Mouse (Mus musculus): ENCODE data around the gene Gpr18.

DNA sequence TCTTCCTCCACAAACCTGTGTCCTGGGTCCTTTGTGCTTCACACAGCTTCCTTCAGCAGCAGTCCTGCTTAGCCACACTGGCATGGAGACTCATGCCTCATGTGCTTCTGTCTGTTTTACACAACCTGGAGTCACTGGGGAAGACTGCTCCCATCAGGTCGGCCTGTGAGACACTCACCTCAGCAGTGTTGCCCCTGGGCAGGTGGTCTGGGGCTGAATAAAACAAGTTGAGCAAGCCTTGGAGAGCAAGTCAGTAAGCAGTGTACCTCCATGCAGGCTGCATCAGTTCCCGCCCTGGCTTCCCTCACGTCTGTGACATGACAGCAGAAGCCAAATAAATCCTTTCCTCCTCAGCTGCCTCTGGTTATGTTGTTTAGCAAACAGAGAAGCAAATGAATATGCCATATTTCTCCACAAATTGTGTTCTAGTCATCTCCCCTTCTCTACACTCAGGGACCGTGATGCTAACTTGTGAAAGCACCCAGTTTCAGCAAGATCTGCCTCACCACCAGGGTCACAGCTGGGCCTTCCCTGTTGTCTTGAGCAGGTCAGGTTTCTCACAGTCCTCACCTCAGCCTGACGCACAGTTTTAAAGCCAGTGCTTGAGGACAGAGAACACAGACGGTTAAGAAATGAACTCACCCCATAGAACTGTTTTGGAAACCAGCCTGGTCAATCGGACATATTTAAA, 18.5 kb upstream of the Gpr18 start:
- TF ChIP-seq POLR2A (IDR thresholded peaks at IDR 0.05; ENCODE audit: control insufficient read depth, low read depth, low read length) = no peak
- TF ChIP-seq CTCF (IDR thresholded peaks at IDR 0.05; ENCODE audit: control insufficient read depth, insufficient read depth, insufficient replicate concordance, low read depth, low read length) = no peak

Measured in testis, adult 2 months (tissue).